Mouse (Mus musculus) left cerebral cortex, adult 18-20 months (tissue): Measurements from ENCODE around the gene Gas2l1. TPM values are rescaled to one million over a fixed set of nuclear protein-coding genes. Genes with fewer than 3 reads are reported as not detected.
A peak's percentile ranks its signal among the peaks of the same experiment; 100 is the strongest.

Source experiments
- DNase-seq, 2 experiments: peaks; one replicate each; pipeline ENCODE4 v3.0.0; 2021 to 2022; ENCODE audit warnings: low spot score in 2 of 2, mixed read lengths in 1 of 2
- total RNA-seq, 2 experiments: library from RNA; stranded (reverse); gene quantifications; 2 replicates each; pipeline ENCODE4 v1.2.3; 2021

Gas2l1 gene
- total RNA-seq, 2 experiments from 2014 or later: 83.7 to 92.5 TPM

DNA sequence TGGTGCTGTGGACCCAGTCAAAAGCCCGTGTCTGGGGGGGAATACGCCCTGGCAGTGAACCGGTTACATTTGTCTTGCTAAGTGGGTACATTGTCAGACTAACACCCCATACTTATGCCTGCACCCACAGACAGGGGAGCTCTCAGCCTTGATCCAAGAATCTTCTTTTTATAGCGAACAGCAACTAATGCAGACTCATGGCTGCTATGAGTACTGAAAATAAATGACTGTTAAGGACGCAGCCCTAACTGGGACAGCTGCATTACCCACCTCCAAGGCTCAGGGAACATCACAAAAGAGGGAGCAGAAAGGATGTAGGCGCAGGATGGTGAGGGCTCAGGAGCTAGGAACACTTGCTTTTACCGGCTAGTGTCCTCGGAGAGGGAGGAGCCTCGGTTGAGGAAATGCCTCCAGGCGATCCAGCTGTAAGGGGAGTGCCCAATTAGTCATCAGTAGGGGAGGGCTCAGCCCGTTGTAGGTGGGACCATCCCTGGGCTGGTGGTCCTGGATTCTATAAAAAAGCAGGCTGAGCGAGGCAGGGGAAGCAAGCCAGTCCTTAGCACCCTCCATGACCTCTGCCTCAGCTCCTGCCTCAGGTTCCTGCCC is 18.7 kb downstream of the Gas2l1 start:
- peak; percentile 53 to 55 for DNase-seq

- DNase-seq: no peak
These were observed 22.3 kb downstream of the Gas2l1 start for GRCm38 (mm10) chr11:5042645-5043381.

DNA sequence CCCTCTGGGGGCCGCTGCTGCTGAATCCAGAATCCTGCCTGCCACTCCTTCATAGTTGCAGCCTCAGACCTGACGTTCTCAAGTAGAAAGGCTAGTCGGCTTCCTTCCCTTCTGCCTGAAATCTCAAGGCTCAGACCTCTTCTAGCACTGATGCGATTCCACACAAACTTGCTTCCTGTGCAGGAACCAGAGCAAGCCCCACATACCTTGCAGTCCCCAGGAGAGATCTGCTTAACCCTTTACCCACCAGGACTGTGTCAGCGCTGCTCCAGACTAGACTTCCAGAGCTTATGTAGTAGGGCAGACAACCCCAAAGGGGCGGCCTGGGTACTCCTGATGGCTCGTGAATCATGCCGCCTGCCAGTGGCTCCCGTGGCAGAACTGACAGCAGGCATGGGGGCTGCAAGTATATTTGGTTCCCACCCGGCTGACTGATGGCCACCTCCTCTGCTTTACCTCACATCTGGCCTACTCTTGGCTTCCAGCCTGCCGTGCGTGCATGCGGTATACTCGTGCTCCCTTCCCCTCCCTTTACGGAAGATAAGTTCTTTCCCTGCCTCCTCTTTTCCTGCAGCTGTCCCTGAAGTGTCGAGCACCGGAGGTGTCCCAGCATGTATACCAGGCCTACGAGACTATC is 23.9 kb downstream of the Gas2l1 start:
- peak; percentile 70 to 82 for DNase-seq

GRCm38 (mm10) chr11:5040585-5040984 is 24.5 kb downstream of the Gas2l1 start:
- DNase-seq: no peak

DNA sequence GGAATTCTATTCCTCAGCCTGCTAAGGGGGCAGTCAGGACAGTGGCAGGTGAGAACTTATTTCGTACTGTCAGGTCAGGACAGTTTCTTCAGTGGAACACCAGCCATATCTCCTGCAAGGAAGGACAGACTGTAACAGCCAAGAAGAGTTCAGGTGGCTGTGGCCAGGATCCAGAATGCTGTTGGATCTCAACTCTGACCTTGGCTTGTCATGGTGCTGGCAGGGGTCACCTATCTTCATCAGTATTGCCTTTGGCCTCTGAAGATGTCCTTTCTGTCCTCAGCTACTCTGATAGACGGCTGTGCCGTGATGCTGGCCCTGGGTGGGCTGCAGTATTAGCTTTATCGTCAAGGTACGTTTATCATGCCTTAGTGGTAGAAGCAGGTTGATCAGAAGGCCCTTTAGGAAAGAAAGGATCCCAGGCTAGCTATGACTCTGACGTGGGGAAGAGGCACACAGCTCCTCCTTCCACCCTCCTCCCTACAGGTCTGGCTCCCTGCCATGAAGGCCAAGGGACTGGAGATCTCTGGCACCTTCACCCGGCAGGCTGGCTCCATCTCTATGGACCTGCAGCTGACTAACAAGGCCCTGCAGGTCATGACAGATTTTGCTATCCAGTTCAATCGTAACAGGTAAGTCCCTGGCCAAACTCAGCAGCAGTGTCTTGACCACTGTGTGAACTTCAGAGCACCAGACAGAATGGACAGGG is 27.8 kb downstream of the Gas2l1 start:
- DNase-seq: no peak

DNA sequence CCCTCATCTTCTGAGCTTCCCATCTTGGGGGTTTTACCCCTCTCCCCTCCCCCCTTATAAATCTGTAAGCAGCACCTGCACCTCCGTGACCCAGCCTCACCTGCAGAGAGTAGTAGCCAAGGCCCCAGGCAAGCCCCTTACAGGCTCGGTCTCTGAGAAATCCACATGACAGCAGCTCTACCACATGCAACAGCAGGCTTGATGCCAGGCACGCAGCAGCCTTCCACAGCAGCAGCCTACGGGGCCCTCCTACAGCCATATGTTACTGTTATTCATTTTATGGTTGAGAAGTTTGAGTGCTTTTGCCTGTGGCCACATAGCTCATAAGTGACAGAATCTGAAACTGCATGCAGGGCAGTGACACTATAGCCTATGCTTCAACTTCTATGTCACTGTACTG is 29.7 kb downstream of the Gas2l1 start:
- peak; percentile 77 to 88 for DNase-seq

- DNase-seq: no peak
These were observed 32.0 kb downstream of the Gas2l1 start for GRCm38 (mm10) chr11:5033136-5033535.

GRCm38 (mm10) chr11:5032706-5033105 is 32.4 kb downstream of the Gas2l1 start:
- no peak for DNase-seq

DNA sequence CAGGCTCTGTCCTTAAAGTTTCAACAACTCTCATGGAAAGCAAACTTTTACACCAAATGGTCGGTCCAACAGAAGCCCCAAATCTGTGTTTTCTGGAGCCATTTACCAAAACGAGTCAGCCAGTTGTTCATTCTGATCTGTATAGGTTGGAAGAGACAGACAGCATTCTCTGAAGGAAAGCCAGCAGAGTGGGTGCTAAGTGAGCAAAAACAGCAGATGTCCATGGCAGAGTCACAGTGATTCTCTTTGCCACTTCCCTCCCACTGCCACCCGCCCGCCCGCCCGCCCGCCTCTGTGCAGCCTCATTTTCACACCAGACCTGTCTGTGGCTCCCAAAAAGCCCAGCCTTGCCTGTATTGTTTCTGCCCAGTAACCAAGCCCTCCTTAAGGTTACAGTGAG is 36.9 kb downstream of the Gas2l1 start:
- DNase-seq: peak; percentile 51 to 71

GRCm38 (mm10) chr11:5025108-5025507 is 40.0 kb downstream of the Gas2l1 start:
- DNase-seq: no peak

DNA sequence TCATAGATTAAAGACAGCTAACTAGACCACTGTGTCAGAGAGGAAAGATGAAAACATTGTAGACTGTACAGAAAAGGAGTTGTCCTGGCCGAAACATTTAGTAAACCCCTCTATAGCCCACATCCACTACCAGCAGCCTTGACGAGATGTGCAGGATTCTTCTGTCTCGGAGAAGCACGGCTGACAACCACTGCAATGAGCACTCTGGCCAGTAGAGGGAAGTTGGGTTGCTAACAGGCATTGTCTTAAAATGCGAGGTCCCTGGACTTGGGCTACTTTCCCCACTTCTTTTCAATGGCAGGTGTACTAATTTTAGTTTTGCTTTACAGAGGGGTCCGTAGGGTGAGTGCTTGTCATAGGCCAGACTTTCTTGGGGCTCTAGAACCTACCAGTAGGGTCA is 47.6 kb downstream of the Gas2l1 start:
- DNase-seq: peak; percentile 38 to 52

- no peak for DNase-seq
These were observed 48.8 kb downstream of the Gas2l1 start for GRCm38 (mm10) chr11:5016286-5016685.

- peak; percentile 78 to 79 for DNase-seq
These were observed 49.4 kb downstream of the Gas2l1 start for GRCm38 (mm10) chr11:5015720-5016119.

GRCm38 (mm10) chr11:5012213-5012715 is 52.9 kb downstream of the Gas2l1 start:
- no peak for DNase-seq

- DNase-seq: no peak
These were observed 53.6 kb downstream of the Gas2l1 start for GRCm38 (mm10) chr11:5011480-5011879.

- no peak for DNase-seq
These were observed 54.9 kb downstream of the Gas2l1 start for GRCm38 (mm10) chr11:5010205-5010604.

DNA sequence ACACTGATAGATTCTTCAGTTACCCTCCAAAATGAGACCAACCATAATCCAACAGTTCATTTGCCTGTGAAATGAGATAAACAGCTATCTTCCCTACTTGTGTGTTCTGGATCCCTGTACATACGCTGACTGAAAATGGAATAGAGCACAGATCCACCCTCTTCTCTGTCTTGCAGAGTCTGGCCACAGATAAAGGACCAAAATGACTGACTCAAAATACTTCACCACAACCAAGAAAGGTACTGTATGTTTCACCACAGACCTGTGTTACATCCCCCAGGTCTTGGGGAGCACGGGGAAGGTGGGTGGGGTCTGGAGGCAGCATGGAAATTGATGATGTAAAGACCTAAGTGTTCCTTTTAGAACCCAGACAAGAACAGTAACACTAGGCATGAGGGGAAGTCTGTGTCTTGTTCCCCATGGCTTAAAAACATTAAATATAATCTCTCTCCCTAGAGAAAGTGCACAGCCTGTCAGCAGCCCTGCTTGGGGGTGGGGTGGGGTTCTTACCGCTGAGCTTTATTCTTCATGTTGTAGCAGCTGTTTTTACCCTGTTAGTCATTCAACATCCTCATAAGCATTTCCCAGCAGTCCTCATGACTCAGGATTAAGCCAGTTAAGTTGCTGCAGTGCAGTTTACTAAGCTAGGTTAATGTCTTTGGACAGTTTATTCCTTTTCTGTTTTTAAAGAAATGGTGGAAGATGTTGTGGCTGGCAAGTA is 55.6 kb downstream of the Gas2l1 start:
- DNase-seq: peak; percentile 26 to 38

DNA sequence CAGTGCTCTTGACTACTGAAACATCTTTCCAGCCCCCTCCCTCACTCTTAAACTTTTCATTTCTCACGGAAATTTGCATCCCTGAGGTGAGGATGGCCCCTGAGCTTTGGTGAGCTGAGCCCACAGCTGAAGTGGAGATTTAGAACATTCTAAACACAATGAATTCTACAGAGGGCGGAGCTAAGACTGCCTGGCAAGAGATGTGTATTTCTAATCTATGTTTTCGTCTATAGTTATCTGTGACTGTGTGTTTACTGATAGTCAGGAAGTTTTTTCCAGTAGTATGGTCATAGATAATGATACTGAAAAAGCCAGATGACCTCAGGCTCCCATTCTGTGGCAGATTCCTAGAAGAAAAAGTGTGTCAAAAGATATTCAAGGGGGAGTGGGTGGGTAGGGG is 56.3 kb downstream of the Gas2l1 start:
- DNase-seq: no peak

GRCm38 (mm10) chr11:5007186-5007585 is 57.9 kb downstream of the Gas2l1 start:
- no peak for DNase-seq

- no peak for DNase-seq
These were observed 59.6 kb downstream of the Gas2l1 start for GRCm38 (mm10) chr11:5005528-5005927.
